Mouse (Mus musculus) forebrain, embryonic 14.5 days (tissue): Measurements from ENCODE around the gene Plin2. TPM values are rescaled to one million over a fixed set of nuclear protein-coding genes. Genes with fewer than 3 reads are reported as not detected.
"Not testable (repeated sequence)": the region's sequence is repeated elsewhere in the genome, so short reads cannot be mapped to it uniquely, and the experiment has no call there.

Experiments
- ATAC-seq: fragments of 200-750 bp; cut with Nextera tagmentation; 2 replicates; pipeline ENCODE4 v1.8.0; 2017; ENCODE audit warnings: mild to moderate bottlenecking, moderate library complexity
- DNase-seq: peaks from one replicate; pipeline ENCODE4 v3.0.0-alpha.2; 2015; ENCODE audit warnings: low spot score
- H3K27ac ChIP-seq: fragments of 300-500 bp; sonication (generic); 2 replicates; pipeline ENCODE4 v1.5.1; 2014; ENCODE audit warnings: low read depth, mild to moderate bottlenecking, control low read depth, low read length, moderate library complexity
- H3K27me3 ChIP-seq: fragments of 300-500 bp; sonication (generic); replicated peaks from 2 replicates; pipeline ENCODE4 v1.6.1; 2014; ENCODE audit warnings: low read length, control low read depth, mixed read lengths; ENCODE audit not compliant: control insufficient read depth, insufficient read depth
- H3K36me3 ChIP-seq: fragments of 300-500 bp; sonication (generic); 2 replicates; pipeline ENCODE4 v1.6.1; 2014; ENCODE audit warnings: low read length, control low read depth; ENCODE audit not compliant: control insufficient read depth, insufficient read depth
- H3K4me1 ChIP-seq: fragments of 300-500 bp; sonication (generic); 2 replicates; pipeline ENCODE4 v1.6.1; 2014; ENCODE audit warnings: antibody characterized with exemption, low read length, control low read depth; ENCODE audit not compliant: control insufficient read depth, insufficient read depth
- H3K4me2 ChIP-seq: fragments of 300-500 bp; sonication (generic); 2 replicates; pipeline ENCODE4 v1.6.1; 2014; ENCODE audit warnings: mild to moderate bottlenecking, control low read depth, low read length
- H3K4me3 ChIP-seq: fragments of 300-500 bp; sonication (generic); 2 replicates; pipeline ENCODE4 v1.5.1; 2014; ENCODE audit warnings: low read depth, low read length, control low read depth
- H3K9ac ChIP-seq: fragments of 300-500 bp; sonication (generic); 2 replicates; pipeline ENCODE4 v1.6.1; 2014; ENCODE audit warnings: mild to moderate bottlenecking, low read length, control low read depth, moderate library complexity
- H3K9me3 ChIP-seq: fragments of 300-500 bp; sonication (generic); replicated peaks from 2 replicates; pipeline ENCODE4 v1.6.1; 2016; ENCODE audit warnings: low read length, control low read depth, mixed read lengths; ENCODE audit not compliant: control insufficient read depth
- WGBS: fragments of 180-500 bp; shearing (Covaris S2); extraction: QIAGEN DNeasy Blood & Tissue Kit; methylation state at CpG from one replicate; pipeline ENCODE4 v1.1.7; 2014; 5-methylcytosine and 5-hydroxymethylcytosine counted together
- polyA plus RNA-seq: library from polyadenylated mRNA; unstranded; fragments of >200 nt; fragmentation: Nextera tagmentation; extraction: Ambion mirVana; gene quantifications from 2 replicates; pipeline ENCODE4 v1.2.1, GENCODE M21; 2014

The Plin2 gene
- polyA plus RNA-seq, 1 experiment from 2014 or later: 58.5 TPM

DNA sequence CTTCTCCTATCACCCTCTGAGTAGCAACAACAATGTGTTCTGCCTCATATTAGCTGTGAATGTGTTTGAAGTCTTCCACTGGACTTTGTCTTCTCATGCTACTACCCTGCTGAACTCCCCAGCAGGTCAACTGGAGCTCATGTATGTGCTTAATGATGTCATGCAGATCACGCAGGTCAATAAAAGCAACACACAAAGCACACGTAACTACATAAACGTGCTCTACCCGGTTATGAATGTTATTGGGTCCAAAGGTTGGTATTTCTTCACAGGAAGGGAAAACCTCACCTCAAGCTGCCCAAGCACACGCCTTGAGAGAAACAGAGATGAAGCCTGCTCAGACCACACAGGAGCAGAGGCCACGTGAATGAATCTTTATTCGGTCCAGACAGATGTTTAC is 43.4 kb downstream of the Plin2 start:
- not testable (repeated sequence) for H3K4me1 ChIP-seq, H3K4me3 ChIP-seq, ATAC-seq, DNase-seq, H3K27ac ChIP-seq, H3K9me3 ChIP-seq, H3K36me3 ChIP-seq, H3K4me2 ChIP-seq, H3K27me3 ChIP-seq, H3K9ac ChIP-seq
- WGBS: 89% methylated on average over 7 of the region's 7 CpGs

GRCm38 (mm10) chr4:86625463-86625862 is 44.4 kb downstream of the Plin2 start:
- H3K4me3 ChIP-seq: no peak overlapping the region
- no peaks in the 10 kb centered on the region for H3K4me1 ChIP-seq
- H3K9me3 ChIP-seq: no peaks in the 10 kb centered on the region
- ATAC-seq: no peak
- 88% methylated on average over 5 of the region's 5 CpGs for WGBS
- no peaks in the 10 kb centered on the region for H3K36me3 ChIP-seq
- no peak for DNase-seq
- H3K4me2 ChIP-seq: no peak overlapping the region
- no peak overlapping the region for H3K9ac ChIP-seq
- no peaks in the 10 kb centered on the region for H3K27me3 ChIP-seq
- H3K27ac ChIP-seq: no peak overlapping the region

DNA sequence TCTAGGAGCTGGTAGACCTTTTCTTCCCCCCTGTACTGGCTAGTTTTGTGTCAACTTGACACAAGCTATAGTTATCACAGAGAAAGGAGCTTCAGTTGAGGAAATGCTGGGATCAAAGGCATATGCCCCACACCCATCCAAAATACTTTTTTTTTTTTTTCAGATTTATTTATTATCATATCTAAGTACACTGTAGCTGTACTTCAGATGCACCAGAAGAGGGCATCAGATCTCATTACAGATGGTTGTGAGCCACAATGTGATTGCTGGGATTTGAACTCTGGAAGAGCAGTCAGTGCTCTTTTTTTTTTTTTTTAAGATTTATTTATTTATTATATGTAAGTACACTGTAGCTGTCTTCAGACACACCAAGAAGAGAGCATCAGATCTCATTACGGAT is 47.3 kb downstream of the Plin2 start:
- H3K4me3 ChIP-seq: not testable (repeated sequence)
- WGBS: 71% methylated on average over 1 of the region's 1 CpGs

DNA sequence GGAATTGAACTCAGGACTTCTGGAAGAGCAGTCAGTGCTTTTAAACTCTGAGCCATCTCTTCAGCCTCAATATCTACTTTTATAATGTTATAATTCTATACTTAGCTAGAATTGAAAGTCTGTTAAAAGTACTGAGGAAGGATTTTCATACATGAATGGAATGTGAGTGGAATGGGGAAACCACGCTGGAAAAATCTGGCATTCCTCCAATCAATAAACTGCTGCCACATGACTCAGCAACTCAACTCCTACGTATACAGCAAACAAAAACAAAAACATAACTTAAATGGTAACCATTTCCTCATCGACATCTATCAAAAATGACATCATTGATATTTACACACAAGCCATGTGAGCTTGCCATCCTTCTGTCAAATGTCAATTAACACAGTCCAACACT is 47.7 kb downstream of the Plin2 start:
- no peaks in the 10 kb centered on the region for H3K36me3 ChIP-seq
- no peak overlapping the region for H3K9ac ChIP-seq
- no peaks in the 10 kb centered on the region for H3K27me3 ChIP-seq
- ATAC-seq: no peak
- no peaks in the 10 kb centered on the region for H3K9me3 ChIP-seq
- no peak overlapping the region for H3K4me2 ChIP-seq
- DNase-seq: no peak
- no peaks in the 10 kb centered on the region for H3K4me1 ChIP-seq
- 74% methylated on average over 3 of the region's 3 CpGs for WGBS
- H3K4me3 ChIP-seq: no peak overlapping the region
- H3K27ac ChIP-seq: no peak overlapping the region

More for the DNA sequence above, 47.3 kb downstream of the Plin2 start:
- not testable (repeated sequence) for DNase-seq, H3K9me3 ChIP-seq, H3K9ac ChIP-seq, H3K27me3 ChIP-seq, H3K4me2 ChIP-seq, ATAC-seq, H3K27ac ChIP-seq, H3K4me1 ChIP-seq, H3K36me3 ChIP-seq

DNA sequence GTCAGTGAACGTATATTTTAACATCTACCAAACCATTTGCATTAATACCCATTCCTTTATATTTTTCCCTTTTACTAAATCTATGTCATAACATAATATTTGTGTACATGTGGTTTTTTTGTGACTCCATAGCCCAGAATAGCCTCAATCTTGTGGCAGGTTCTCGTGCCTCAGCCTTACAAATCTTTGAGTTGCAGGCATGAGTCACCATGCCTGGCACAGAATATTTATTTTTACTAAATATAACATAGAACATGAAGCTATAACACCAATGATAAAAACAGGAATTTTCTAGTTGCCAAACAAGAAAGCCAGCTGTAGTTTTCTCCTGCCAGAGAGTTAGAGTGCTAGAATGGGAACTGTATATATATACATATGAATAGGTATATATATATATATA is 49.4 kb downstream of the Plin2 start:
- Histone ChIP-seq H3K36me3 (no peaks in the 10 kb centered on the region), H3K4me3 (no peak overlapping the region), H3K9me3 (no peaks in the 10 kb centered on the region), H3K4me1 (no peaks in the 10 kb centered on the region), H3K27ac (no peak overlapping the region), H3K9ac (no peak overlapping the region), H3K27me3 (no peaks in the 10 kb centered on the region), H3K4me2 (no peak overlapping the region)
- no peak for DNase-seq
- WGBS: 79% methylated on average over 2 of the region's 2 CpGs
- no peak for ATAC-seq

GRCm38 (mm10) chr4:86612289-86612620 is 57.6 kb downstream of the Plin2 start:
- peak overlapping the region; percentile 85 for H3K4me2 ChIP-seq
- ATAC-seq (no peak; the same call in 1 of the 2 replicates), DNase-seq (no peak)
- H3K9me3 ChIP-seq: no peaks in the 10 kb centered on the region
- H3K27ac ChIP-seq: no peak overlapping the region
- H3K4me1 ChIP-seq: peaks cover 5% of the 10 kb centered on the region
- 0 out of 2 replicates have a peak, but pooled peaks cover 1% of the 10 kb centered on the region for H3K36me3 ChIP-seq
- 41% methylated on average over 8 of the region's 8 CpGs for WGBS
- H3K4me3 ChIP-seq: peak overlapping the region; percentile 86
- H3K9ac ChIP-seq: peak overlapping the region; percentile 47; the same call in 1 of the 2 replicates
- H3K27me3 ChIP-seq: no peaks in the 10 kb centered on the region

DNA sequence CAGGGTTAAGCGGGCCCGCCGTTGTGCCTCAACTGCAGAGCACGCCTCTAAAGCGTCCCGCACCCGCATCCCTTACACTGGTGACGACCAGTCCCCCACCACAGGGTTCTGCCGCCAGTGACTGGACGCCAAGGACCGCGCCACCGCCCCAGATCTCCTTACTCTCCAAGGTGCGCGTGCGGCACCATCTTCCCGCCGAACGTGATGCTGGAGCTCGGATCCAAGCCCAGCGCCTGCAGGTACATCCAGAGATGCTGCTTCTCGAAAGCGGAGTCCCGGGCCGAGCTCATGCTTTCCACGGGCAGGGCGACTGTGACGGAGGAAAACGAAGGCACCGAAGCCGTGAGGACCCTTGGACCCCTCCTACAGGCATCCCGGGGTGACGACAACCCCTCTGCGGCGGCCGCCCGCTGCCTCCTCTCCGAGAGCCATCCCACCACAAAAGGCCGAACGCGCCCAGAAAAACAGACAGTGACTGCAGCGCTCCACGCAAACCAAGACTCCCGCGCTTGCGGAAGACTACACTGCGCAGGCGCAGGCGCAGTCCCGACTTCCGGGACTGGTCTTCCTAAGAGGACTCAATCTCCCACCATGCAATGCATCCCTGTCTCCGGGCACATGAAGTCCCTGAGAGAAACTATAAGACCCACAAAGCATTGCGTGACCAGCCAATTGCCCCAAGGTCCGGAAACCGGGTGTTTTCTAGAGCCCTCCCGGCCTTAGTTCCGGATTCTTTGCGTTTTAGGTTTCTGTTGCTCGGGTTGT is 58.2 kb downstream of the Plin2 start, which contains the start of gene Haus6:
Gene Haus6, minus strand, starts transcription at position 532 of the 765 bp plus-strand sequence.
- Histone ChIP-seq H3K36me3 (0 out of 2 replicates have a peak, but pooled peaks cover 4% of the 10 kb centered on the region), H3K4me2 (peak within 1 kb of the TSS; percentile 85), H3K27me3 (no peaks in the 10 kb centered on the region), H3K4me3 (peak within 1 kb of the TSS; percentile 86), H3K9me3 (no peaks in the 10 kb centered on the region), H3K4me1 (peaks cover 5% of the 10 kb centered on the region), H3K9ac (peak within 1 kb of the TSS; percentile 77), H3K27ac (0 out of 2 replicates have a peak within 1 kb of the TSS, but pooled peaks have one; percentile 5)
- under 1% methylated on average over 59 of the region's 59 CpGs for WGBS
- peak; percentile 99 for DNase-seq
- peak; percentile 99 for ATAC-seq

Other genes with a start within 250 kb of the Plin2 start
- gene Saxo1, start 111.7 kb downstream of the Plin2 start, polyA plus RNA-seq: not detected in 2 replicates
- 126 and 132 TPM in 2 replicates for gene Rraga, start 94.4 kb downstream of the Plin2 start, polyA plus RNA-seq
- 11.5 and 12.7 TPM in 2 replicates for gene Haus6, start 58.0 kb downstream of the Plin2 start, polyA plus RNA-seq
- 3.1 and 3.7 TPM in 2 replicates for gene Dennd4c, start 78.5 kb upstream of the Plin2 start, polyA plus RNA-seq
- 502 and 571 TPM in 2 replicates for gene Rps6, start 187.4 kb upstream of the Plin2 start, polyA plus RNA-seq
- 12.8 and 13.6 TPM in 2 replicates for gene Acer2, start 204.3 kb upstream of the Plin2 start, polyA plus RNA-seq